Mouse (Mus musculus) mouse trophoblast stem cell (cell line): ENCODE measurements around the gene Gtpbp2.

Experiments
- in situ Hi-C, 2 experiments: fragments of 300-500 bp; cut with MseI, MboI; formaldehyde crosslinking; loops; 2 replicates in 1 of 2; 3 replicates in 1 of 2; pipeline ENCODE4 v1.15.1; 2025

Gene Gtpbp2

GRCm38 (mm10) chr17:46152847-46153782 is 7.7 kb upstream of the Gtpbp2 start, which contains the start of gene Mad2l1bp:
Gene Mad2l1bp (minus strand): TSS chr17:46153553.
- in situ Hi-C loops: no loop called here

GRCm38 (mm10) chr17:46154336-46154735 is 6.5 kb upstream of the Gtpbp2 start:
- in situ Hi-C loops: no loop called here

- in situ Hi-C loops: no loop called here
Observed at GRCm38 (mm10) chr17:46156680-46157079, 4.2 kb upstream of the Gtpbp2 start.

- in situ Hi-C loops: no loop called here
Observed at GRCm38 (mm10) chr17:46157131-46157530, 3.7 kb upstream of the Gtpbp2 start.

- in situ Hi-C loops: no loop called here
Observed at GRCm38 (mm10) chr17:46159236-46159635, 1.6 kb upstream of the Gtpbp2 start.

GRCm38 (mm10) chr17:46160090-46160662 is 656 bp upstream of the Gtpbp2 start:
- in situ Hi-C loops: no loop called here

GRCm38 (mm10) chr17:46161179-46161578 is 347 bp downstream of the Gtpbp2 start:
- in situ Hi-C loops: no loop called here

- in situ Hi-C loops: no loop called here
Observed at GRCm38 (mm10) chr17:46161710-46162109, 878 bp downstream of the Gtpbp2 start.

- in situ Hi-C loops: no loop called here
Observed at GRCm38 (mm10) chr17:46162551-46162950, 1.7 kb downstream of the Gtpbp2 start.

GRCm38 (mm10) chr17:46162951-46163421 is 2.2 kb downstream of the Gtpbp2 start:
- in situ Hi-C loops: no loop called here

GRCm38 (mm10) chr17:46164301-46164700 is 3.5 kb downstream of the Gtpbp2 start:
- in situ Hi-C loops: no loop called here

GRCm38 (mm10) chr17:46164791-46165190 is 4.0 kb downstream of the Gtpbp2 start:
- in situ Hi-C loops: no loop called here

GRCm38 (mm10) chr17:46165460-46165859 is 4.6 kb downstream of the Gtpbp2 start:
- in situ Hi-C loops: no loop called here

GRCm38 (mm10) chr17:46166270-46166669 is 5.4 kb downstream of the Gtpbp2 start:
- in situ Hi-C loops: no loop called here

GRCm38 (mm10) chr17:46167014-46167413 is 6.2 kb downstream of the Gtpbp2 start:
- in situ Hi-C loops: no loop called here

GRCm38 (mm10) chr17:46168318-46168717 is 7.5 kb downstream of the Gtpbp2 start:
- in situ Hi-C loops: no loop called here

GRCm38 (mm10) chr17:46168768-46169167 is 7.9 kb downstream of the Gtpbp2 start:
- in situ Hi-C loops: no loop called here

GRCm38 (mm10) chr17:46170538-46170937 is 9.7 kb downstream of the Gtpbp2 start:
- in situ Hi-C loops: no loop called here

GRCm38 (mm10) chr17:46182273-46182672 is 21.4 kb downstream of the Gtpbp2 start:
- in situ Hi-C loops: no loop called here

GRCm38 (mm10) chr17:46188829-46189228 is 28.0 kb downstream of the Gtpbp2 start:
- in situ Hi-C loops: no loop called here

GRCm38 (mm10) chr17:46201151-46201550 is 40.3 kb downstream of the Gtpbp2 start:
- in situ Hi-C loops: no loop called here

- in situ Hi-C loops: no loop called here
Observed at GRCm38 (mm10) chr17:46202421-46203071, 41.7 kb downstream of the Gtpbp2 start, which contains the start of the genes Polh and Xpo5. Gene Polh (minus strand): TSS chr17:46202645. Gene Xpo5 (plus strand): TSS chr17:46202782.
